Mouse (Mus musculus): Measurements from ENCODE around the gene H2-K1. TPM values are rescaled to one million over a fixed set of nuclear protein-coding genes. Genes with fewer than 3 reads are reported as not detected.
"Not testable (repeated sequence)": the region's sequence is repeated elsewhere in the genome, so short reads cannot be mapped to it uniquely, and the experiment has no call there.

Gene H2-K1
- total and polyA plus RNA-seq, 3 experiments, result 1,734 to 2,472 (median 1,753) TPM

- Histone ChIP-seq H3K27me3 (replicated peaks) (no peaks in the 10 kb centered on the region), H3K79me2 (replicated peaks; ENCODE audit: control insufficient read depth, extremely low read depth, insufficient read depth, poor library complexity, severe bottlenecking) (peaks cover 12% of the 10 kb centered on the region), H3K36me3 (replicated peaks in 1 of 2; ENCODE audit: control insufficient read depth in 1 of 2, insufficient read depth in 1 of 2, low read length in 1 of 2) (peaks cover 5% of the 10 kb centered on the region in 2 experiments), H3K9ac (ENCODE audit: insufficient read depth, low read depth) (no peak overlapping the region), H3K4me3 (replicated peaks in 1 of 3; ENCODE audit: low read depth in 2 of 3, low read length in 2 of 3, poor library complexity in 1 of 3) (no peak overlapping the region), H3K4me1 (ENCODE audit: control insufficient read depth in 1 of 2, insufficient read depth in 2 of 2) (peaks cover 4 to 7% of the 10 kb centered on the region in 2 experiments; a peak in 1 of 4 replicates), H3K9me3 (replicated peaks; ENCODE audit: low read length) (peaks cover 5% of the 10 kb centered on the region), H3K27ac (ENCODE audit: insufficient read depth, low read depth) (no peak overlapping the region), H3K4me2 (ENCODE audit: insufficient read depth, low read depth, poor library complexity, severe bottlenecking) (no peak overlapping the region)
- TF ChIP-seq NELFE (IDR thresholded peaks at IDR 0.05; ENCODE audit: low read depth, low read length), result no peak
- no peak for TF ChIP-seq IRF4 (IDR thresholded peaks at IDR 0.05; ENCODE audit: low read depth, low read length)
- TF ChIP-seq SMC3 (IDR thresholded peaks at IDR 0.05; ENCODE audit: low read depth, low read length), result peak; percentile 11; the same call in 1 of the 2 replicates
- no peak for TF ChIP-seq CHD1 (IDR thresholded peaks at IDR 0.05; ENCODE audit: low read depth, low read length)
- no peak for TF ChIP-seq UBTF (IDR thresholded peaks at IDR 0.05; ENCODE audit: low read depth, low read length)
- TF ChIP-seq JUND (conservative IDR thresholded peaks at IDR 0.05; ENCODE audit: low read depth, low read length), result no peak
- TF ChIP-seq MAZ (IDR thresholded peaks at IDR 0.05; ENCODE audit: low read depth, low read length), result no peak
- no peak for TF ChIP-seq ZC3H11A (IDR thresholded peaks at IDR 0.05; ENCODE audit: low read depth, low read length)
- TF ChIP-seq ZNF384 (IDR thresholded peaks at IDR 0.05; ENCODE audit: low read depth, low read length), result no peak
- no peak for TF ChIP-seq RCOR1 (conservative IDR thresholded peaks at IDR 0.05; ENCODE audit: low read depth, low read length)
- no peak for TF ChIP-seq HCFC1 (IDR thresholded peaks at IDR 0.05; ENCODE audit: low read depth, low read length)
- no peak for TF ChIP-seq USF2 (conservative IDR thresholded peaks at IDR 0.05; ENCODE audit: low read depth, low read length)
- TF ChIP-seq POLR2A (IDR thresholded peaks at IDR 0.05; ENCODE audit: low read depth, low read length), result no peak
- no peak for TF ChIP-seq PAX5 (IDR thresholded peaks at IDR 0.05; ENCODE audit: low read length)
- peak; percentile 21 for TF ChIP-seq RAD21 (IDR thresholded peaks at IDR 0.05; ENCODE audit: low read depth, low read length)
- TF ChIP-seq KAT2A (IDR thresholded peaks at IDR 0.05; ENCODE audit: insufficient replicate concordance, low read length), result no peak
- no peak for TF ChIP-seq E2F4 (IDR thresholded peaks at IDR 0.05; ENCODE audit: insufficient replicate concordance, low read depth, low read length)
- TF ChIP-seq CTCF (conservative IDR thresholded peaks at IDR 0.05 in 1 of 2, IDR thresholded peaks at IDR 0.05 in 1 of 2; ENCODE audit: low read depth in 2 of 2, low read length in 2 of 2), result peak; percentile 50 to 51; a peak in 3 of 4 replicates
- TF ChIP-seq ZKSCAN1 (IDR thresholded peaks at IDR 0.05; ENCODE audit: borderline replicate concordance, low read depth, low read length), result no peak
- dilution Hi-C loops (cut with MboI; ENCODE audit: extremely low pct_ligation_motif_present, extremely low pct_unique_long_range_greater_than_20kb, low sequenced_read_pairs) (no loop called here), in situ Hi-C loops (cut with MboI; ENCODE audit: low pct_ligation_motif_present, low pct_unique_long_range_greater_than_20kb, low sequenced_read_pairs) (loop anchor here (5.0 kb wide), 1 partner anchor 1259 kb away; the partner anchor contains the start of gene H2-D1)
- no peak for DNase-seq (ENCODE audit: extremely low read depth)
These were observed 3.3 kb upstream of the H2-K1 start for GRCm38 (mm10) chr17:34003426-34003825.

GRCm38 (mm10) chr17:34000796-34001195 is 649 bp upstream of the H2-K1 start:
- H3K9ac ChIP-seq (ENCODE audit: insufficient read depth, low read depth), result peak overlapping the region; percentile 80; the same call in 1 of the 2 replicates
- H3K27ac ChIP-seq (ENCODE audit: insufficient read depth, low read depth); H3K27me3 ChIP-seq (replicated peaks); dilution Hi-C loops (cut with MboI; ENCODE audit: extremely low pct_ligation_motif_present, extremely low pct_unique_long_range_greater_than_20kb, low sequenced_read_pairs); DNase-seq (ENCODE audit: extremely low read depth); H3K9me3 ChIP-seq (replicated peaks; ENCODE audit: low read length): not testable (repeated sequence)
- in situ Hi-C loops (cut with MboI; ENCODE audit: low pct_ligation_motif_present, low pct_unique_long_range_greater_than_20kb, low sequenced_read_pairs), result loop anchor here (5.0 kb wide), 1 partner anchor 1262 kb away; the partner anchor contains the start of gene H2-D1
- H3K4me1 ChIP-seq (ENCODE audit: control insufficient read depth in 1 of 2, insufficient read depth in 2 of 2), result peaks cover 16 to 31% of the 10 kb centered on the region in 2 experiments
- H3K4me2 ChIP-seq (ENCODE audit: insufficient read depth, low read depth, poor library complexity, severe bottlenecking), result peak overlapping the region; percentile 74; the same call in 1 of the 2 replicates
- peak overlapping the region in 1 of 3 experiments; percentile 71 for H3K4me3 ChIP-seq (replicated peaks in 1 of 3; ENCODE audit: low read depth in 2 of 3, low read length in 2 of 3, poor library complexity in 1 of 3)
- H3K79me2 ChIP-seq (replicated peaks; ENCODE audit: control insufficient read depth, extremely low read depth, insufficient read depth, poor library complexity, severe bottlenecking), result peaks cover 23% of the 10 kb centered on the region
- H3K36me3 ChIP-seq (replicated peaks in 1 of 2; ENCODE audit: control insufficient read depth in 1 of 2, insufficient read depth in 1 of 2, low read length in 1 of 2), result peaks cover 25 to 29% of the 10 kb centered on the region in 2 experiments
